Mouse (Mus musculus): Measurements from ENCODE around the gene Map2k6. TPM values are rescaled to one million over a fixed set of nuclear protein-coding genes. Genes with fewer than 3 reads are reported as not detected.

The Map2k6 gene
- polyA plus RNA-seq, 1 experiment from 2014 or later = 4.2 TPM

DNA sequence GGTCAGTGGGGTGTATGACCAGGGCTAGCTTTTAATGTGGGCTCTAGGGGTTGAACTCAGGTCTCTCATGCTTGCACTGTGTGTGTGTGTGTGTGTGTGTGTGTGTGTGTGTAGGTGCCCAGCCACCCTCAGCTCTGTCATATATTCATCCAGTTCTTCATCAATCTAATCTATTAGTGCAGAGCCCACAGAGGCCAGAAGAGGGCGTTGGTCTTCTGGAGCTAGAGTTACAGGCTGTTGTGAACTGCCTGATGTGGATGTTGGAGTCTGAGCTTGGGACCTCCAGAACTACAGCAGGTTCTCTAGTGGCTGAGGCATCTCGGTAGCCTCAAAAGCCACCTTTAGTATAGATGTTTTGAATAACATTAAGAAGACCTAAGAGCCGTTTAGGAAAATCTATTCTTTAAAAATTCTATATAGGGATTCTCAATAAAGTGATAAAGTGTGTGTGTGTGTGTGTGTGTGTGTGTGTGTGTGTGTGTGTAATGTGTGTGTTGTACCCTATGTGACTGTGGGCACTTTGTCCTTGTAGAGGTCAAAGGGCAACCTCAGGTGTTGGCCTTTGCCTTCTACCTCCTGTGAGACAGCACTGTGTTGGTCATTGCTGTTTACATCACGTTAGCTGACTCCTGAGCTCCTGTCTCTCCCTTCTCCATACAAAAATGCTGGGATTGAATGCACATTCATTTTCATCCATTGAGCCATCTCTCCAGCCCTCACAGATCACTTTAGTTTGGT, 96.6 kb downstream of the Map2k6 start:
- TF ChIP-seq CTCF (IDR thresholded peaks at IDR 0.05; ENCODE audit: low read depth) (peak; percentile 31), EP300 (IDR thresholded peaks at IDR 0.05; ENCODE audit: low read depth) (no peak)
- WGBS (ENCODE audit: insufficient replicate concordance) = 71% methylated on average over 4 of the region's 4 CpGs
- H3K4me1 ChIP-seq (ENCODE audit: insufficient read depth) = 0 out of 2 replicates have a peak, but pooled peaks cover 2% of the 10 kb centered on the region
- no peaks in the 10 kb centered on the region for H3K27me3 ChIP-seq (ENCODE audit: insufficient read depth, low read length)
- ATAC-seq (peak; percentile 64), DNase-seq (no peak)
- H3K9ac ChIP-seq (replicated peaks) = no peak overlapping the region
- no peak overlapping the region for H3K27ac ChIP-seq (ENCODE audit: low read depth)
- no peak overlapping the region for H3K4me3 ChIP-seq (ENCODE audit: low read depth, low read length)
- H3K9me3 ChIP-seq (ENCODE audit: low read length) = peaks cover 3% of the 10 kb centered on the region; the same call in 1 of the 2 replicates
- peaks cover 50% of the 10 kb centered on the region for H3K36me3 ChIP-seq (replicated peaks; ENCODE audit: insufficient read depth, low read length)
- H3K4me2 ChIP-seq (ENCODE audit: low read depth, low read length) = no peak overlapping the region

DNA sequence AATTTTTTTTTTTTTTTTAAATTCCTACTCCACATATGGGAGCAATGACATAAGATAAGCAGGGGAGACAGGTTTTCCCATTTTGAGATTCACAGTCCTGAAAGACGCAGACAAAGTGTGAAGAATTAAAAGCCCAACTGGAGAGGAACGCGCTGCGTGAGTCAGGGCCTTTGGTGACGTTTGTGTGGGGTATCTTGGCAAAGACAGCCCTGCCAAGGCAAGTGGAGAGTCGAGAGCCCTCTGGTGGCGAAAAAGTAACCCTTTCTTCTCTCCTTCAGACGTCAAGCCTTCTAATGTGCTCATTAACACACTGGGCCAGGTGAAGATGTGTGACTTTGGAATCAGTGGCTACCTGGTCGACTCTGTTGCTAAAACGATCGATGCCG, 97.1 kb downstream of the Map2k6 start:
- no peak overlapping the region for H3K4me3 ChIP-seq (ENCODE audit: low read depth, low read length)
- no peak overlapping the region for H3K9ac ChIP-seq (replicated peaks)
- peaks cover 3% of the 10 kb centered on the region; the same call in 1 of the 2 replicates for H3K9me3 ChIP-seq (ENCODE audit: low read length)
- no peak overlapping the region for H3K27ac ChIP-seq (ENCODE audit: low read depth)
- TF ChIP-seq CTCF (IDR thresholded peaks at IDR 0.05; ENCODE audit: low read depth) = peak; percentile 76
- no peak for TF ChIP-seq EP300 (IDR thresholded peaks at IDR 0.05; ENCODE audit: low read depth)
- H3K4me2 ChIP-seq (ENCODE audit: low read depth, low read length) = no peak overlapping the region
- H3K27me3 ChIP-seq (ENCODE audit: insufficient read depth, low read length) = no peaks in the 10 kb centered on the region
- ATAC-seq (peak; percentile 49), DNase-seq (peak; percentile 56)
- H3K36me3 ChIP-seq (replicated peaks; ENCODE audit: insufficient read depth, low read length) = peaks cover 53% of the 10 kb centered on the region
- H3K4me1 ChIP-seq (ENCODE audit: insufficient read depth) = 0 out of 2 replicates have a peak, but pooled peaks cover 2% of the 10 kb centered on the region
- WGBS (ENCODE audit: insufficient replicate concordance) = 57% methylated on average over 12 of the region's 12 CpGs

DNA sequence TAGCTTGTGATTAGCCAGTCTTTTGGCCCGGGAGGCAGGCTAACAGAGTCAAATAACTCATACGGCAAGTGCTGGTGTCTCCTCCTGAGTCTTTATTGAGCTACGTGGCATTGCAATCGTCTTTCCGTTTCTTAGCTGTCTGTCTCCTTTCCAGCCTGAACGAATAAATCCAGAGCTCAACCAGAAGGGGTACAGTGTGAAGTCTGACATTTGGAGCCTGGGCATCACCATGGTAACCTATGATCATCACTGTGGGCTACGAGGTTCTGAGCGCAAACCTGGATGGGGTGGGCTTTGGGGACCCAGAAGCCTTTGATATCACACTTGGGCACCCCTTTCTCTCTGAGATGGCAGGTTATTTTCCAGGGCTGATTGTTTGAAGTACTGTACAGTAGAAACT, 98.8 kb downstream of the Map2k6 start:
- WGBS (ENCODE audit: insufficient replicate concordance) = 88% methylated on average over 8 of the region's 8 CpGs

DNA sequence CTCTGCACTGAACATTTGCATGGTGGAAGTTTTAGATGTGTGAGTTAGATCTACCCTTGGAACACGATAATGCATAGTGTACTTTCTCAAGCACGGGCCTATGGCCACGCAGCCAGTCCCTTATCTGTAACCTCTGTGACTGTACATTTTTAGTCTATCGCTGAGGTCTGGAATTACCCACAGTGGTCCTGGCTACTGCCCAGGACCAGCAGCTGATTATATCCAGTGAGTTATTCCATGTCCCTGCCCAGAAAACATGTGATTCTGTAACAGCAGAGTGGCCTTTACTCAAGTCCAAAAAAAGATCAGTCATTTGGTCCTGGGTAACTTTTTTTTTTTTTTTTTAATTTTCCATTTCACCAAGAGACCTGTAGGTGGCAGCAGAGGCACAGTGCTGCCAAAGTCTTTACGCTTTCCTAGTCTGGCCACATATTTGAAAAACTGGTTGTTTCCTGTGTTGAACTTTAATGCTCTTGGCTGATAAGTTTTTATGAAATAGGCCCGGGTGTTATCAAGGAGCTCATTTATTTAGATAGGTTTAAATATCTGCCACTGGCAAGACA, 99.8 kb downstream of the Map2k6 start:
- peak; percentile 52 for ATAC-seq
- Histone ChIP-seq H3K4me2 (ENCODE audit: low read depth, low read length) (no peak overlapping the region), H3K27ac (ENCODE audit: low read depth) (no peak overlapping the region), H3K9me3 (ENCODE audit: low read length) (no peaks in the 10 kb centered on the region), H3K9ac (replicated peaks) (no peak overlapping the region), H3K36me3 (replicated peaks; ENCODE audit: insufficient read depth, low read length) (peaks cover 42% of the 10 kb centered on the region), H3K4me1 (ENCODE audit: insufficient read depth) (0 out of 2 replicates have a peak, but pooled peaks cover 2% of the 10 kb centered on the region), H3K4me3 (ENCODE audit: low read depth, low read length) (no peak overlapping the region), H3K27me3 (ENCODE audit: insufficient read depth, low read length) (no peaks in the 10 kb centered on the region)
- peak; percentile 80 for TF ChIP-seq CTCF (IDR thresholded peaks at IDR 0.05; ENCODE audit: low read depth)
- no peak for TF ChIP-seq EP300 (IDR thresholded peaks at IDR 0.05; ENCODE audit: low read depth)
- peak; percentile 26 for DNase-seq
- WGBS (ENCODE audit: insufficient replicate concordance) = 27% methylated on average over 6 of the region's 6 CpGs

More for the DNA sequence above, 98.8 kb downstream of the Map2k6 start:
- Histone ChIP-seq H3K4me2 (ENCODE audit: low read depth, low read length) (no peak overlapping the region), H3K27ac (ENCODE audit: low read depth) (no peak overlapping the region), H3K4me1 (ENCODE audit: insufficient read depth) (0 out of 2 replicates have a peak, but pooled peaks cover 2% of the 10 kb centered on the region), H3K4me3 (ENCODE audit: low read depth, low read length) (no peak overlapping the region), H3K36me3 (replicated peaks; ENCODE audit: insufficient read depth, low read length) (peaks cover 50% of the 10 kb centered on the region), H3K9me3 (ENCODE audit: low read length) (no peaks in the 10 kb centered on the region), H3K27me3 (ENCODE audit: insufficient read depth, low read length) (no peaks in the 10 kb centered on the region), H3K9ac (replicated peaks) (no peak overlapping the region)
- ATAC-seq = no peak
- DNase-seq = no peak
- TF ChIP-seq CTCF (IDR thresholded peaks at IDR 0.05; ENCODE audit: low read depth) (no peak), EP300 (IDR thresholded peaks at IDR 0.05; ENCODE audit: low read depth) (no peak)

DNA sequence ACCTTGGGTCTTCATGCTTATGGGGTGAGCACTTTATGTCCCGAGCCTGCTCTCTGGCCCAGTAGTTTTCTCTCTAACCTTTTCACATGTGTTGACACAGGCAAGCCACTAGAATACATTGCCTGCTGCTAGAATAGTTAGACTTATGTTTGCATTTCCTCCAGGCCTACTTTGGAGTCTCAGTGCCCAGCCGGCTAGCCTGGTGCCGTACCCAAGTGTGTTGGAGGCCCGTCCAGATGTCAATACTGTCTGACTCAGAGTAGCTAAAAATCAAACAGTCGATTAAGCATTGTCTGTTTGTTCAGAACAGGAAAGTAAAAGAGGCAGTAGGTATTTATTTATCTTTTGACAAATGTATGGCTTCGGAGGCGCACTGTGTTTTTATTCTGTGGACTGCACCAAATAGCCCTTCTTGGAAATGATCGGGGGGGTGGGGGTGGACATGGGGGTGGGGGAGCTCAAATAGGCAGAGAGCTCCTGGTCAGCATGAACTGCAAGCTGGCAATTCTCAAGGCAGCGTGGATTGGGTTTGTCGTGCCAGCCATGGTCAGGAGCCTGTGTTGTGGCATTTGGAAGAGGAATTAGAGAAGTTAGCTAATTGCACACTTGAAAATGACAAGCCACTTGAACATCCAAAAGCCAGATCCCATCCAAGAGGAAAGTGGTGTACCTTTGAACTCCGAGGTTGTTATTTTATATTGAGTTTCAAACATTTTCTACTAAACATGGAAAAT, 104.2 kb downstream of the Map2k6 start:
- H3K36me3 ChIP-seq (replicated peaks; ENCODE audit: insufficient read depth, low read length) = peaks cover 49% of the 10 kb centered on the region
- DNase-seq (no peak), ATAC-seq (peak; percentile 20; the same call in 1 of the 2 replicates)
- no peak overlapping the region for H3K4me2 ChIP-seq (ENCODE audit: low read depth, low read length)
- H3K9ac ChIP-seq (replicated peaks) = no peak overlapping the region
- 0 out of 2 replicates have a peak, but pooled peaks cover 2% of the 10 kb centered on the region for H3K4me1 ChIP-seq (ENCODE audit: insufficient read depth)
- H3K4me3 ChIP-seq (ENCODE audit: low read depth, low read length) = no peak overlapping the region
- WGBS (ENCODE audit: insufficient replicate concordance) = 72% methylated on average over 11 of the region's 11 CpGs
- H3K9me3 ChIP-seq (ENCODE audit: low read length) = peaks cover 2% of the 10 kb centered on the region; the same call in 1 of the 2 replicates
- H3K27me3 ChIP-seq (ENCODE audit: insufficient read depth, low read length) = no peaks in the 10 kb centered on the region
- no peak overlapping the region for H3K27ac ChIP-seq (ENCODE audit: low read depth)
- TF ChIP-seq EP300 (IDR thresholded peaks at IDR 0.05; ENCODE audit: low read depth) (no peak), CTCF (IDR thresholded peaks at IDR 0.05; ENCODE audit: low read depth) (no peak)

DNA sequence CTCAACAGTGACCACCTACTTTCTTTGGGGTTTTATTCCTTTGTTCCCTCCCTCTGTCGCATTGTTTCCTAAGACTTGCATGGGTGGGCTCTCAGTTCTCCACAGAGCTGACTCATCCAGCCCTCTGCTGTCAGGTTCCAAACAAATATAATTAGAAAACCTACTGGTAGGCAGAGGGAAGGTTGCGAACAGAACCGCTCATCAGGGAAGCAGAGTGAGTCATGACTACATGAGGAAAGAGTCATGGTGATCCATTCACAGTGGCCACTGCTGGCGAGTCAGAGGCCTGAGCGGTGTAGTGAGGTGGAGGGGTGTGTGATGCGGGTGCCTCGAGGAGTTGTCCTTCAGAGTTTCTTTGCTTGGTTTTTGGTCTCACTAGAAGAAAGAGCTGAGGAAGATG, 112.5 kb downstream of the Map2k6 start:
- Histone ChIP-seq H3K36me3 (replicated peaks; ENCODE audit: insufficient read depth, low read length) (peaks cover 46% of the 10 kb centered on the region), H3K4me3 (ENCODE audit: low read depth, low read length) (no peak overlapping the region), H3K27ac (ENCODE audit: low read depth) (no peak overlapping the region), H3K9me3 (ENCODE audit: low read length) (peaks cover 2% of the 10 kb centered on the region; the same call in 1 of the 2 replicates), H3K9ac (replicated peaks) (no peak overlapping the region), H3K27me3 (ENCODE audit: insufficient read depth, low read length) (no peaks in the 10 kb centered on the region), H3K4me1 (ENCODE audit: insufficient read depth) (no peaks in the 10 kb centered on the region), H3K4me2 (ENCODE audit: low read depth, low read length) (no peak overlapping the region)
- no peak for DNase-seq
- no peak for ATAC-seq
- WGBS (ENCODE audit: insufficient replicate concordance) = 86% methylated on average over 7 of the region's 7 CpGs
- TF ChIP-seq EP300 (IDR thresholded peaks at IDR 0.05; ENCODE audit: low read depth) (no peak), CTCF (IDR thresholded peaks at IDR 0.05; ENCODE audit: low read depth) (no peak)

Data from liver, postnatal 0 days (tissue).